Mouse (Mus musculus) limb, embryonic 14.5 days (tissue): ENCODE data around the gene Tomm7. TPM values are rescaled to one million over a fixed set of nuclear protein-coding genes. Genes with fewer than 3 reads are reported as not detected.
A peak's percentile ranks its signal among the peaks of the same experiment; 100 is the strongest.
"Not testable (repeated sequence)": the region's sequence is repeated elsewhere in the genome, so short reads cannot be mapped to it uniquely, and the experiment has no call there.

Source experiments
- ATAC-seq: fragments of 200-750 bp; cut with Nextera tagmentation; 2 replicates; pipeline ENCODE4 v1.8.0; 2017; ENCODE audit warnings: low read depth, moderate number of reproducible peaks, moderate TSS enrichment; ENCODE audit not compliant: low FRiP score
- DNase-seq: peaks from one replicate; pipeline ENCODE4 v3.0.0-alpha.2; 2015; ENCODE audit warnings: low spot score
- H3K27ac ChIP-seq: fragments of 300-500 bp; sonication (generic); replicated peaks from 2 replicates; pipeline ENCODE4 v1.5.1; 2014; ENCODE audit warnings: low read depth, mild to moderate bottlenecking, low read length, moderate library complexity, mixed read lengths
- H3K27me3 ChIP-seq: fragments of 300-500 bp; sonication (generic); 2 replicates; pipeline ENCODE4 v1.6.1; 2014; ENCODE audit warnings: low read length, mixed read lengths; ENCODE audit not compliant: control insufficient read depth, insufficient read depth
- H3K36me3 ChIP-seq: fragments of 300-500 bp; sonication (generic); 2 replicates; pipeline ENCODE4 v1.6.1; 2014; ENCODE audit warnings: mild to moderate bottlenecking, low read length, moderate library complexity, mixed read lengths; ENCODE audit not compliant: control insufficient read depth, insufficient read depth
- H3K4me1 ChIP-seq: fragments of 300-500 bp; sonication (generic); 2 replicates; pipeline ENCODE4 v1.6.1; 2014; ENCODE audit warnings: antibody characterized with exemption, low read length, mixed read lengths; ENCODE audit not compliant: control insufficient read depth, insufficient read depth
- H3K4me2 ChIP-seq: fragments of 300-500 bp; sonication (generic); replicated peaks from 2 replicates; pipeline ENCODE4 v1.6.1; 2014; ENCODE audit warnings: low read depth, mild to moderate bottlenecking, low read length, moderate library complexity; ENCODE audit not compliant: severe bottlenecking
- H3K4me3 ChIP-seq: fragments of 300-500 bp; sonication (generic); replicated peaks from 2 replicates; pipeline ENCODE4 v1.5.1; 2014; ENCODE audit warnings: low read length
- H3K9ac ChIP-seq: fragments of 300-500 bp; sonication (generic); 2 replicates; pipeline ENCODE4 v1.6.1; 2014; ENCODE audit warnings: mild to moderate bottlenecking, low read depth, low read length, moderate library complexity; ENCODE audit not compliant: severe bottlenecking
- H3K9me3 ChIP-seq: fragments of 300-500 bp; sonication (generic); 2 replicates; pipeline ENCODE4 v1.6.1; 2016; ENCODE audit warnings: low read length; ENCODE audit not compliant: control insufficient read depth
- POLR2A ChIP-seq: fragments of 200-500 bp; IDR thresholded peaks from 2 replicates; pipeline ENCODE4 v1.8.0; 2012; ENCODE audit warnings: inconsistent platforms, mild to moderate bottlenecking, moderate library complexity, borderline replicate concordance; ENCODE audit not compliant: insufficient read depth, insufficient read length; ENCODE audit errors: extremely low read depth
- WGBS: fragments of 180-500 bp; shearing (Covaris S2); extraction: QIAGEN DNeasy Blood & Tissue Kit; methylation state at CpG from one replicate; pipeline ENCODE4 v1.1.7; 2014; 5-methylcytosine and 5-hydroxymethylcytosine counted together
- polyA plus RNA-seq, 2 experiments: library from polyadenylated mRNA; depleted of rRNA in 1 of 2; stranded (reverse) in 1 of 2; unstranded in 1 of 2; fragments of >200 nt; fragmentation: Nextera tagmentation in 1 of 2; extraction: Ambion mirVana in 1 of 2; gene quantifications; 2 replicates each; pipeline versions ENCODE4 v1.2.1 to v1.2.3; 2012 to 2014

Tomm7 gene
- polyA plus RNA-seq, 2 experiments: 86.3 to 113 TPM

GRCm38 (mm10) chr5:23874457-23874856 is 30.5 kb upstream of the Tomm7 start:
- TF ChIP-seq POLR2A: no peak
- 66% methylated on average over 5 of the region's 5 CpGs for WGBS
- no peak for DNase-seq

GRCm38 (mm10) chr5:23872586-23872985 is 28.6 kb upstream of the Tomm7 start:
- DNase-seq (no peak), ATAC-seq (no peak)
- H3K4me1 ChIP-seq: no peaks in the 10 kb centered on the region
- H3K27me3 ChIP-seq: no peaks in the 10 kb centered on the region
- no peaks in the 10 kb centered on the region for H3K9me3 ChIP-seq
- TF ChIP-seq POLR2A: no peak
- no peaks in the 10 kb centered on the region for H3K36me3 ChIP-seq
- H3K4me2 ChIP-seq: no peak overlapping the region
- H3K9ac ChIP-seq: no peak overlapping the region
- no peak overlapping the region for H3K4me3 ChIP-seq
- no peak overlapping the region for H3K27ac ChIP-seq
- 76% methylated on average over 6 of the region's 6 CpGs for WGBS

More at GRCm38 (mm10) chr5:23874457-23874856, 30.5 kb upstream of the Tomm7 start:
- Histone ChIP-seq H3K36me3 (no peaks in the 10 kb centered on the region), H3K27ac (no peak overlapping the region), H3K27me3 (no peaks in the 10 kb centered on the region), H3K4me3 (no peak overlapping the region), H3K9me3 (no peaks in the 10 kb centered on the region), H3K4me1 (no peaks in the 10 kb centered on the region), H3K9ac (no peak overlapping the region), H3K4me2 (no peak overlapping the region)
- ATAC-seq: no peak

DNA sequence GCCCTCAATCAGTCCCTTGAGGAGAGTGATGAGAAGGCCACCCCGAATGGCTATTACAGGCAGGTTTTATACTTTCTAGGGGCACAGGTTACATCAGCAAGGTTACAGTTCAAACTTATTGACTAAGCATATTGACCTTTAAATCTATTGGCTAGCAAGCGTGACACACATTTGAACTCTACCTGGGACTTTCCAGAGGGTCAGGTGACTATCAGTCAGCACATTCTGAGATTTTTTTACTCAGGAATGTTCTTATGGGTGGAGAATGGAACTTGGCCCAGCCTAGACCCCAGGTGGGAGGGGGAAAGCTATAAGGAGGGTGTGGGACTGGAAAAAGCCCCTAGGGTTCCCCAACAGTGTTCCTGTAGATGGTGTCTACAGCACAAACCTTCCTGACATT is 27.4 kb upstream of the Tomm7 start:
- not testable (repeated sequence) for DNase-seq, H3K27ac ChIP-seq, ATAC-seq, H3K4me3 ChIP-seq, H3K27me3 ChIP-seq, H3K36me3 ChIP-seq, H3K9me3 ChIP-seq, H3K4me1 ChIP-seq, H3K4me2 ChIP-seq, H3K9ac ChIP-seq
- 90% methylated on average over 2 of the region's 2 CpGs for WGBS

DNA sequence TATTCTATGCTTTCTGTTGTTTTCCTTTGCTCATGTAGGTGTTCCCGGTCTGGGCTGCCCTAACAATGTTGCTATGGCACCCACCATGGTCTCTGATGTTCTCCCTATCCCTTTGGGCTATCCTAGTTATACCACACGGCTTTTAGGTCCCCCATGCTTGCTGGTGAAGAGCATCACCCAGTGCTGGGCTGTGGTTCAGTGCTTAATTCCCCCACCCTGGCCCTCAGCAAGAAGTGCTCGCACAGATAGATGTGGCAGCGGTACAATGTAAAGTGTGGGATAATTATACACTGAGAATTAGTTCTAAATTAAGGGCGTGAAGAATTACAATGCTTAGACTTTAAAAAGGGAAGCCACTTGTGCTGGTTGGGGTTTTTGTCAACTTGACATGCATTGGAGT is 22.0 kb upstream of the Tomm7 start:
- 89% methylated on average over 5 of the region's 5 CpGs for WGBS
- Histone ChIP-seq H3K9me3 (no peaks in the 10 kb centered on the region), H3K4me3 (no peak overlapping the region), H3K4me1 (peaks cover 18% of the 10 kb centered on the region), H3K27me3 (no peaks in the 10 kb centered on the region), H3K9ac (no peak overlapping the region), H3K36me3 (no peaks in the 10 kb centered on the region), H3K4me2 (no peak overlapping the region), H3K27ac (no peak overlapping the region)
- no peak for TF ChIP-seq POLR2A
- ATAC-seq (no peak), DNase-seq (no peak)

GRCm38 (mm10) chr5:23864054-23864965 is 20.3 kb upstream of the Tomm7 start:
- ATAC-seq: peak; percentile 66; the same call in 1 of the 2 replicates
- peaks cover 18% of the 10 kb centered on the region for H3K4me1 ChIP-seq
- no peak for TF ChIP-seq POLR2A
- H3K4me2 ChIP-seq: no peak overlapping the region
- peak overlapping the region; percentile 43; the same call in 1 of the 2 replicates for H3K27ac ChIP-seq
- no peak overlapping the region for H3K4me3 ChIP-seq
- H3K27me3 ChIP-seq: no peaks in the 10 kb centered on the region
- no peaks in the 10 kb centered on the region for H3K9me3 ChIP-seq
- no peak overlapping the region for H3K9ac ChIP-seq
- peak; percentile 43 for DNase-seq
- 0 out of 2 replicates have a peak, but pooled peaks cover 6% of the 10 kb centered on the region for H3K36me3 ChIP-seq
- 73% methylated on average over 13 of the region's 13 CpGs for WGBS
